Mouse (Mus musculus) CD4-positive, CD25-positive, alpha-beta regulatory T cell, adult 2 months (primary cell): ENCODE data around the gene Raph1.

Experiments used
- DNase-seq: peaks from one replicate; pipeline ENCODE4 v3.0.0-alpha.2; 2012; ENCODE audit warnings: low read depth, low spot score

The Raph1 gene

GRCm38 (mm10) chr1:60566631-60567311, at the start of gene Raph1:
TSS of gene Raph1 (minus strand) at chr1:60567104.
- DNase-seq: peak; percentile 75

GRCm38 (mm10) chr1:60615703-60616102, 48.8 kb upstream of the Raph1 start:
- no peak for DNase-seq

- no peak for DNase-seq
These were observed 48.0 kb upstream of the Raph1 start for GRCm38 (mm10) chr1:60614902-60615301.

- DNase-seq: no peak
These were observed 45.1 kb upstream of the Raph1 start for GRCm38 (mm10) chr1:60611968-60612367.

- DNase-seq: no peak
These were observed 43.7 kb upstream of the Raph1 start for GRCm38 (mm10) chr1:60610631-60611030.

- DNase-seq: no peak
These were observed 42.3 kb upstream of the Raph1 start for GRCm38 (mm10) chr1:60609011-60609775.

GRCm38 (mm10) chr1:60604481-60605021, 37.6 kb upstream of the Raph1 start:
- no peak for DNase-seq

GRCm38 (mm10) chr1:60600682-60601081, 33.8 kb upstream of the Raph1 start:
- no peak for DNase-seq

- no peak for DNase-seq
These were observed 33.0 kb upstream of the Raph1 start for GRCm38 (mm10) chr1:60599926-60600325.

- DNase-seq: no peak
These were observed 32.3 kb upstream of the Raph1 start for GRCm38 (mm10) chr1:60599013-60599701.

- no peak for DNase-seq
These were observed 29.7 kb upstream of the Raph1 start for GRCm38 (mm10) chr1:60596386-60597320.

- no peak for DNase-seq
These were observed 26.2 kb upstream of the Raph1 start for GRCm38 (mm10) chr1:60593101-60593500.

- no peak for DNase-seq
These were observed 22.2 kb upstream of the Raph1 start for GRCm38 (mm10) chr1:60588887-60589629.

GRCm38 (mm10) chr1:60580990-60581389, 14.1 kb upstream of the Raph1 start:
- DNase-seq: no peak

- DNase-seq: peak; percentile 20
These were observed 13.0 kb upstream of the Raph1 start for GRCm38 (mm10) chr1:60579886-60580285.

- no peak for DNase-seq
These were observed 5.8 kb upstream of the Raph1 start for GRCm38 (mm10) chr1:60572699-60573098.

GRCm38 (mm10) chr1:60569741-60570140, 2.8 kb upstream of the Raph1 start:
- peak; percentile 11 for DNase-seq

GRCm38 (mm10) chr1:60569210-60569609, 2.3 kb upstream of the Raph1 start:
- DNase-seq: peak; percentile 57

GRCm38 (mm10) chr1:60567321-60567720, 417 bp upstream of the Raph1 start:
- peak; percentile 15 for DNase-seq

GRCm38 (mm10) chr1:60565931-60566630, 823 bp downstream of the Raph1 start:
- peak; percentile 42 for DNase-seq
